Mouse (Mus musculus): ENCODE measurements around the gene 1700037H04Rik. TPM values are rescaled to one million over a fixed set of nuclear protein-coding genes. Genes with fewer than 3 reads are reported as not detected.
A peak's percentile ranks its signal among the peaks of the same experiment; 100 is the strongest.

1700037H04Rik gene
- total RNA-seq, 2 experiments from 2014 or later: 3.6 to 4.5 TPM

DNA sequence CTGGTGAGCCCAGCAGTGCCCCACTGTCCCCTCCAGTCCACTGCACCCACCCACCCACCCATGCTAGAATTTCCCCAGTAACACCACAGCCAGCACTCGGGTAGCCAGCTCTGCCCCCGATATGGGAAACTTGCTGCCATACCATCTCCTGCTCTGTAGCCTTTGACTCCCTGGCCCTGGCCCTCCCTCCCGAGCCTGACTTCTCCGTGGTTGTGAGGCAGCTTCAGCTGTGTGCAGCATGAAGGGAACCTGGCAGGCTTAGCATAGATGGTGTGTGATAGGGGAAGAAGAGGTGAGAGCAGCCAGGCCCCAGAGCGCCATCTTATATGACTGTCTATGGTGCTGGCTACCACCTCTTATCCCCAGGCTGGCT is 19.4 kb downstream of the 1700037H04Rik start:
- DNase-seq: no peak
- peak overlapping the region; percentile 40 for H3K4me3 ChIP-seq
- intact Hi-C loops (cut with DNase I): no loop called here
- H3K27ac ChIP-seq: peak overlapping the region; percentile 87
- TF ChIP-seq CTCF (IDR thresholded peaks at IDR 0.05): no peak

DNA sequence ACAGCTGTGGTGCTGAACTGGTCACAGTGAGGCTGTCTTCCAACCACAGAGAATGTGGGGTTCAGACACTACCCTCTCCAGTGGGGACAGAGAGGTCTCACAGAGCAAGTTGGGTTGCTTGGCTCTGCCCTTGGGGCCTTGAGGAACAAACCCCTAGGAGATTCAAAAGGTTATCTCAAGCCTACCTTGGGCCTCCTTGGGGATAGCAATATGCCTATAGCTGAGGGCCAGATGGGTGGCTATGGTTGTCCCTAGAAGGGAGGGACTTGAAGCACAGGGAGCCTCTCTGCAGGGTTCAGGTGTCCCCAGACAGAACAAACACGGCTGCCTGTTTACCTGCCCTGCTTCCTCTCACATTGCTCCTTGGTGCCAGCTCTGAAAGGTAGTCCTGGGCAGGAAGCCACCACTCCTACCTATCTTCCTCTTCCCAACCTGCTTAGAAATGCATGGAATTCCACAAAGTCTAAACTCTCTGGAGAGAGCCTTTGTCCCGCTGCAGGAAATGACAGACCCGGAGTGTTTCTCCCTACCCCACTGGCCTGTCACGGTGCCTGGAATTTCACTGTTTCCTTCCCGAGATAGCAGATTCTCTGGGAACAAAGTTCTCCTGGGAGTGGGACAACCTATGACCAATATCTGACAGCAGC is 19.9 kb downstream of the 1700037H04Rik start:
- DNase-seq: peak; percentile 57
- intact Hi-C loops (cut with DNase I): no loop called here
- peak overlapping the region; percentile 40 for H3K4me3 ChIP-seq
- TF ChIP-seq CTCF (IDR thresholded peaks at IDR 0.05): no peak
- H3K27ac ChIP-seq: peak overlapping the region; percentile 87

DNA sequence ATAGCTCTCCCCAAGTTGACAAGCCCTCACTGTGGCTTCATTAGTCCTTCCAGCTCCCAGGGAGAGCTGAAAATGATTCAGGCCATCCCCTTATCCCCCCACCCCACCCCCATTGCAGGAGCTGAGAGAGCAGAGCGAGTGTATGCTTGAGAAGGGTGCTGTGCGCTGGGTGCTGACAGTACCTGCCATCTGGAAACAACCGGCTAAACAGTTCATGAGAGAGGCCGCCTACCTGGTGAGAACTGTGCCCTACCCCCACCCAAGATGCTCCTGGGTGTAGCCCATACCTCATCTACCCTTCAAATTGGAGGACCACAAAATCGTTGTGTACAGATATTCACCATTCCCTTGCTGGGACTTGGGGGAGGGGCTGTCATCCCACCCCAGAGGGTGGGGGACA is 20.6 kb downstream of the 1700037H04Rik start:
- peak overlapping the region; percentile 87 for H3K27ac ChIP-seq
- no peak overlapping the region for H3K4me3 ChIP-seq
- intact Hi-C loops (cut with DNase I): no loop called here
- DNase-seq: no peak
- TF ChIP-seq CTCF (IDR thresholded peaks at IDR 0.05): no peak

DNA sequence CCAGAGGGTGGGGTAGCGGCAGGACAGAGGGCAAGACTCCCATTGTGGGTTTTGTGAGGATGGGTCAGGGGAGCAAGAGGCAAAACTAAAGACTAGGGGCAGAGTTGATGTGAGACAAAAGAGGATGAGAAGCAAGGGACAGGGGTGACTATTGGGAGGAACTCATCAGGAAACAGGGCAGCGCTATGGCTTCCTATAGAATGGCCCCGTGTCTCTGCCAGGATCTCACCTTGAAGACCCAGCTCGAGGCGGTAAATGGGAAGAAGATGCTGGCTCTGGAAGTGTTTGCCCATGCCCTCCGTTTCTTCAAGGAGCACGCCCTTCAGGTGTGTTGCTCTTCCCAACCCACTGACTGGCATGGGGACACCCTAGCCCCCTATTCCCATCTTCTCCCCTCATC is 21.1 kb downstream of the 1700037H04Rik start:
- DNase-seq: no peak
- Histone ChIP-seq H3K27ac (peak overlapping the region; percentile 87), H3K4me3 (no peak overlapping the region)
- no peak for TF ChIP-seq CTCF (IDR thresholded peaks at IDR 0.05)
- intact Hi-C loops (cut with DNase I): no loop called here

DNA sequence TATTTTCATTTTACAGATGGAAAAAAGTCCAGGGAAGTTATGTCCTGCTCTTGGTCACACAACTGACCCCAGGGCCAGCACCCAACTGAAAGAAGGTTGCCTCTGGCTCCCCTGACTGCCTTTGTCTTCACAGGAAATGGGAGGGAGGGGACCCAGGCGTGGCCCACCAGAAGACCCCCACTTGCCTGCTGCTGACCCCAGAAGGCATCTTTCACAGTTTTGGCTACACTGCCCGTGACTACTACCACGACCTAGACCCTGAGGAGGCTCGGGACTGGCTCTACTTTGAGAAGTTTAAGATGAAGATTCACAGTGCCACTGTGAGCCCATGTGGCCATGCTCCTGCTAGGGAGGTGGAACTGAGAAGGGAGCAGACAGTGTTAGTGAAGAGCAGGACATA is 21.6 kb downstream of the 1700037H04Rik start:
- TF ChIP-seq CTCF (IDR thresholded peaks at IDR 0.05): no peak
- peak overlapping the region; percentile 87 for H3K27ac ChIP-seq
- H3K4me3 ChIP-seq: no peak overlapping the region
- intact Hi-C loops (cut with DNase I): no loop called here
- no peak for DNase-seq

DNA sequence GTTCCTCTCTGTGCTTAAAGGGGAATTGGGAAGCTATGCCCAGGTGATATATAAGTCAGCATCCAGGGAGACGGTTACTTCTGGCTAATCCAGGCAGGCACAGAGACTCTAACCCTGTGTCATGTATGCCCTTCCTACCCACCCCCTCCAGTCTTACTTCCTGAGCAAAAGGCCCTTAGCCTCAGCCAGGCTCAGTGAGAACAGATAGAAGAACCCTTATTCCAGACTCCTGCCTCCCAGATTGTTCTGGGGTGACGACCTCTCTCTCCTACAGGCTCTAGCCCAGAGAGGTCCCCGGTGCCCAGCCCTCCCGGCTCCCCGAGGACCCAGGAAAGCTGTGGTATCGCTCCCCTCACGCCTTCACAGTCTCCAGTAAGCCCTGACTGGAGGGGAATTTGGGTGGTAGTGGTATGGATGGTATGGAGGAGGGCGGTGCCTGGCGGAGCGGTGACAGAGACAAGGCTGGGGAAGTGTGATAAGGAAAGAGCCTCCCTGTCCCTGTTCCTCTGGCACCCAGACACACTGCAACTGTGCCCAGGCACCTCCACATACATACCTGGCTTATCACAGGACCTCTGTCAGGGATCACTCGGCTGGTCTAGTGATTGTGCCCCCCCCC is 24.3 kb downstream of the 1700037H04Rik start:
- TF ChIP-seq CTCF (IDR thresholded peaks at IDR 0.05): no peak
- Histone ChIP-seq H3K4me3 (peak overlapping the region; percentile 32), H3K27ac (peak overlapping the region; percentile 87)
- intact Hi-C loops (cut with DNase I): no loop called here
- no peak for DNase-seq

DNA sequence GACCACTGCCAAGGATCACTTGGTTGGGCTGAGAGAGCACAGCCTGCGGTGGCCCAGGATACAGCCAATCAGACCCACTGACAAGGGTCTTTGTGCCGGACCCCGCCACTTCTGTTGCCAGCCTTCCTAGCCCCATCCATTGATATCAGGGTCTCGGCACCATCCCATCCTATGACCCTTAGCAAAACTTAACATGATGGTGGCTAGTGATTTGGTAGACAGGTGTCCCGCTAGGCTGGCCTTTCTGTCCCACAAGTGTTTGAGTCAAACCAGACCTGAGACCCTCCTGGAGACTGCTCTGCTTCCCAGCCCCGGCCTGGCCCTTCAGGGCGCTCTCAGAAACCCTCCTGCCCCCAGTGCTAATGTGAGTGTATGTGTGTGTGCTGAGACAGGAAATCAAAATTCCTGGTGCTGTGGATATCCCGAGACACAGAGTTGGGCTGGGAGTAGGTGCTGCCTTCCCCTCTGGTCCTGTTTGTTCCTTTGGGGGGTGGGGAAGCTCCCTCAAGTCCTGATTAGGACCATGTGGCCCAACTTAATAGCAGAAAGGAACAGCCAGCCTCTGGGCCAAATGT is 25.0 kb downstream of the 1700037H04Rik start:
- Histone ChIP-seq H3K4me3 (peak overlapping the region; percentile 54), H3K27ac (peak overlapping the region; percentile 87)
- TF ChIP-seq CTCF (IDR thresholded peaks at IDR 0.05): no peak
- intact Hi-C loops (cut with DNase I): no loop called here
- DNase-seq: no peak

DNA sequence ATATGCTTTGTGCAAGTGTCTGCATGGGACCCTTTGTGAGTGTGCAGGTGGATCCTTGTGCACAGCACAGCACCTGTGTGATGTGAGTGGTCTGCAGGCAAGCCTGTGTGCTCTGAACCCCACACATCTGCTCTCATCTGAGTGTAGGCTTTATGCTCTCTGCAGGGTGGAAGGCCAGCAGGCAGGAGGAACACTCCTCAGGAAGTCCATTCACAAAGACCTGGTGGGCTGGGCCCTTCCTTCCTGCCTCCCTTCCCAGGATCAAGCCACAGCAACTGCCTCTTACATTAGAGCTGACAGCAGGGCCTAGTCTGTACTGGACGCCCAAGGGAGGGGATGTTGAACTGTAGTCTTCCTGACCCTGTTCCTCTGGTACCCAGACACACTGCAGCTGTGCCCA is 25.5 kb downstream of the 1700037H04Rik start:
- H3K27ac ChIP-seq: peak overlapping the region; percentile 87
- DNase-seq: no peak
- peak overlapping the region; percentile 54 for H3K4me3 ChIP-seq
- intact Hi-C loops (cut with DNase I): no loop called here
- no peak for TF ChIP-seq CTCF (IDR thresholded peaks at IDR 0.05)

DNA sequence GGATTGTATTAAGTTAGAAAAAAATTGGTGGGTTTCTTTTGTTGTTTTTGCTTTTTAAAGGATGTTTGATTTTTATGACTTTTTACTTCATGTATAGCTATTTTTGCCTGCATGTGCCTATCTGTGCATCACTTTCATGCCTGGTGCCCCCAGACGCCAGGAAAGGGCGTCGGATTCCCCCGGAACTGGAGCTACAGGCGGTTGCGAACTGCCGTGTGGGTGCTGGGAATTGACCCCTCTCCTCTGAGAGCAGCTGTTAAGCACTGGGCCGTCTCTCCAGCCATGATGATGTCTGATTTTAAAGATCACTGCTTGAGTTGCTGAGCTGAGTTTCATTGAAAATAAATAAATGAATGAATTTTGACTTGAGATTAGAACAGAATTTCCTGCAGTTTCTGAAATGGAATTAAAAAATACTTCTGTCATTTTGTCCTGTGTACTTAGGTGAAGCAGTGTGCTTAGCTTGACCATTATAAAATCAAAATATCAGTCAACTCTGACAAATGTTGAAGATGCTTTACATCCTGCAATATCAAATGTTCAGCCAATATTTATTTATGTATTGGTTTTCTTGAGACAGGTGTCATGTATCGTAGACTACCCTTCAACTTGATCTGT is 26.8 kb downstream of the 1700037H04Rik start, which contains the start of gene Gm11037:
Gene Gm11037, plus strand, starts transcription at position 568 of the 618 bp plus-strand sequence.
- peak within 1 kb of the TSS; percentile 43 for H3K4me3 ChIP-seq
- intact Hi-C loops (cut with DNase I): no loop called here
- TF ChIP-seq CTCF (IDR thresholded peaks at IDR 0.05): no peak
- DNase-seq: no peak
- peak within 1 kb of the TSS; percentile 72 for H3K27ac ChIP-seq

DNA sequence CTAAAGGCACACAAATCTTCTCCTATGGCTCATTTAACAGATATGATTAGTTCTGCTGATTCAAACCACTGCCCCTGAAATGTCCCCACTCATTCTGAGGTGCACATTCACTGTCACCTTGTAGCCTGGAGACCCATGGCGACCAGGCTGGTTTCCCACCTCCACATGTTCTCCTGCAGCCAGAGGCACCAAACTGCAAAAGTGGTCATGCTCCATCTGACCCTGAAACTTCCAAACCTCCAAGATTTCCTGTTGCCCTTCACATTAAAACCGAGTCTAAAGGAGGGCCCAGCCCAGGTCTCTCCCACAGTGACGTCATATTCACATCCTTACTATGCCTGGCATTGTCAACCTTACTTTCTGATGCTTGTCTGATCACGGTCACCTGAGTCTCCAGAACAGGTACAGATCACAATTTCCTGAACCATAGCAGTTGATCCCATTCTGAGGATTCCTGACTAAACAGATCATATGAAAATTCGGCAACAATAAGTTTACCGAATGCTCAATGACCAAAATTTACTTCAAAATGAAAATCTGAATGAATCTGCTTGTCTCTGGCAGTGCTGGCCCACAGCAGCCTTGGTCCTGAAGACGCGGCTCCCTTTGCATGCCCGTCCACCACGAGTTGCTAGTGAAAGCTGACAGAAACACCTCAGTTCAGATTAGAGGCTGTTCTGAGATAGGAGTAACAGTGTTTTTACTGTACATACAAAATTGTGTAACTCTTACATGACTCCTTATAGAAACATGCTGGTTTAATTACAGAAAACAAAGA is 27.6 kb downstream of the 1700037H04Rik start:
- H3K27ac ChIP-seq: peak overlapping the region; percentile 72

DNA sequence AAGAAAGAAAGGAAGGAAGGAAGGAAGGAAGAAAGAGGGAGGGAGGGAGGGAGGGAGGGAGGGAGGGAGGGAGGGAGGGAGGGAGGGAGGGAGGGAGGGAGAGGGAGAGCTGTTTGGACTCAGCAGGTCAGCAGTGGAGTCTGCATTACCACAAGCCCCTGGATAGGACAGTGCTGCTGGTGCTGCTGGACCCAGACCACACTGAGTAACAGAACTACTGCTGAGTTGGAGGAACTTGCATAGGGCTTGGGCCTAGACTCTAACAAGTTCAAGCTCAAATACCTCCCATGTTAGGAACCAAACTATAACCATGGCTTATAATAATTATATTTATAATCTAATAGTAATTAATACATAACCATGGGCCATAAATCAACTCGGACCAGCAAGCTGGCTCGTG is 29.0 kb downstream of the 1700037H04Rik start:
- Histone ChIP-seq H3K27ac (peak overlapping the region; percentile 72), H3K4me3 (peak overlapping the region; percentile 13; the same call in 1 of the 2 replicates)
- no peak for DNase-seq
- intact Hi-C loops (cut with DNase I): no loop called here
- no peak for TF ChIP-seq CTCF (IDR thresholded peaks at IDR 0.05)

More for the DNA sequence above, 27.6 kb downstream of the 1700037H04Rik start:
- peak overlapping the region; percentile 40 for H3K4me3 ChIP-seq
- no peak for TF ChIP-seq CTCF (IDR thresholded peaks at IDR 0.05)
- intact Hi-C loops (cut with DNase I): no loop called here
- DNase-seq: no peak

DNA sequence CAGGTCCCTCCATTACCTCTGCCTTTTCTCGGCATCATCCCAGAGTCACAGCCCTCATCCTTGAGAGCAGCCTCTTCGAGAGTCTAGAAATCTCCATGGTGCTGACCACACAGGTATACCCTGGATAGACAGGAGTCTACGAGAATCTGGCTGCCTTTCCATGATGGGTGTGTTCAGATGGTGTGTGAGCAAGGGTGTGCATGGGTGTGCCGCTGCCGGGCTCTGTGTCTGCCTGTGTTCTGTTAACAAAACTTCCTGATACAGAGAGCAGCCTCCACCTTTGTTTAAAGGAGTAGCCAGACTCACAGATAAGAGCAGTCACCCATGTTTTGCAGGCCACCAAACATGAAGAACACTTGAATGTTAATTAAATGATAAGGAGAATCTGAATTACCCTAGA is 30.0 kb downstream of the 1700037H04Rik start:
- intact Hi-C loops (cut with DNase I): no loop called here
- TF ChIP-seq CTCF (IDR thresholded peaks at IDR 0.05): no peak
- no peak for DNase-seq
- Histone ChIP-seq H3K27ac (peak overlapping the region; percentile 93), H3K4me3 (peak overlapping the region; percentile 79)
